Mouse (Mus musculus) bone marrow, adult 2 months (tissue): ENCODE data around the gene Zdhhc20. TPM values are rescaled to one million over a fixed set of nuclear protein-coding genes. Genes with fewer than 3 reads are reported as not detected.
A peak's percentile ranks its signal among the peaks of the same experiment; 100 is the strongest.
"Not testable (repeated sequence)": the region's sequence is repeated elsewhere in the genome, so short reads cannot be mapped to it uniquely, and the experiment has no call there.

Source experiments
- H3K27ac ChIP-seq: fragments of 200-500 bp; 2 replicates; pipeline ENCODE4 v1.5.1; 2012; ENCODE audit warnings: low read depth, mild to moderate bottlenecking, control low read depth, inconsistent platforms, low read length; ENCODE audit not compliant: control insufficient read depth, poor library complexity, insufficient read depth
- H3K4me1 ChIP-seq: fragments of 200-500 bp; 2 replicates; pipeline ENCODE4 v1.6.1; 2011; ENCODE audit warnings: low read length; ENCODE audit not compliant: control insufficient read depth, insufficient read depth
- H3K4me3 ChIP-seq: fragments of 200-500 bp; replicated peaks from 2 replicates; pipeline ENCODE3; 2011; ENCODE audit warnings: mild to moderate bottlenecking, low read depth, low read length, control low read depth; ENCODE audit not compliant: control insufficient read depth
- CTCF ChIP-seq: fragments of 200-500 bp; IDR thresholded peaks from 2 replicates; pipeline ENCODE4 v1.5.1; 2011; ENCODE audit warnings: low read length, control low read depth; ENCODE audit not compliant: control insufficient read depth, insufficient read depth
- POLR2A ChIP-seq: fragments of 200-500 bp; IDR thresholded peaks from 2 replicates; pipeline ENCODE4 v1.6.1; 2011; ENCODE audit warnings: low read depth, mild to moderate bottlenecking, control low read depth, low read length, borderline replicate concordance; ENCODE audit not compliant: control insufficient read depth
- WGBS: fragments of 180-500 bp; shearing (Covaris S2); methylation state at CpG from one replicate; pipeline ENCODE4 v1.1.7; 2018; 5-methylcytosine and 5-hydroxymethylcytosine counted together
- polyA plus RNA-seq: library from polyadenylated mRNA; stranded (reverse); fragments of >200 nt; gene quantifications from 2 replicates; pipeline ENCODE4 v1.2.4, GENCODE M21; 2011; ENCODE audit warnings: low replicate concordance; ENCODE audit not compliant: missing spikeins, insufficient read depth, insufficient read length

Zdhhc20 gene
- polyA plus RNA-seq, 1 experiment: 9.3 TPM

DNA sequence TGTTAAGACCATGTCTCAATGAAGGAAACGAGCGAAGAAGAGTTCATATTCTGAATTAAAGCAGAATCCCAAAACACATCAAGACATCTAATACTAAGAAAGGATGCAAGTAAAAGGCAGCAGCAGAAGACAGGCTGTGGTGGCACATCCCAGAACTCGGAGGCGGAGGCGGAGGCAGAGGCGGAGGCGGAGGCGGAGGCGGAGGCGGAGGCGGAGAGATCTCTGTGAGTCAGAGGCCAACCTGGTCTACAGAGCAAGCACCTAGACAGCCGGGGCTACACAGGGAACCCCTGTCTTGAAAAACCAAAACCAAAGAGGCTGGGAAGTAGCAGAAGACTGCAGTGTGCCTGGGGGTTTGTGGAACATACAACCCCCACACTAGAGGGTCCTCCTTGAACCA lies 6.8 kb upstream of the Zdhhc20 start:
- no peak for TF ChIP-seq POLR2A
- no peak for TF ChIP-seq CTCF
- Histone ChIP-seq H3K4me3 (no peak overlapping the region), H3K4me1 (no peaks in the 10 kb centered on the region), H3K27ac (no peak overlapping the region)
- 88% methylated on average over 12 of the region's 12 CpGs for WGBS

GRCm38 (mm10) chr14:57896088-57896871 lies 6.2 kb upstream of the Zdhhc20 start:
- 49% methylated on average over 8 of the region's 8 CpGs for WGBS
- H3K4me1 ChIP-seq, H3K27ac ChIP-seq, H3K4me3 ChIP-seq: not testable (repeated sequence)

DNA sequence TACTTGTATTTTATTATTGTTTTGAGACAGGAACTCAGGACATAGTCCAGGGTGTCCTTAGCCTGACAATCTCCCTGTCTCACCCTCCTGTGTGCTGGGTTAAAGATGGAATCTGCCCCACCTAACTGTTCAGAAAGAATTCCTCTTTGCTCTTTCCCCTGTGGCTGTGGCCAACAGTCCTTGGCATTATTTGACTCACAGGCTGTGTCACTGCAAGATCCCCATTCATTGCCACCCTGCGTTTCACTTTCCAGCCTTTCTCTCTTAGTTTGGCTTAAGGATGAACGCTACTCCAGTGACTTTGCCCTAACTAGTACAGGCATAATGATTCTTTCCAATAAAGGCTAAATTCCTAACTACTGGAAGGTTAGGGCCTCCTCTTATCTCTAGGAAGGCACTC lies 4.3 kb upstream of the Zdhhc20 start:
- TF ChIP-seq CTCF (no peak), POLR2A (no peak)
- WGBS: 90% methylated on average over 2 of the region's 2 CpGs
- no peaks in the 10 kb centered on the region for H3K4me1 ChIP-seq
- H3K4me3 ChIP-seq: no peak overlapping the region
- H3K27ac ChIP-seq: no peak overlapping the region

DNA sequence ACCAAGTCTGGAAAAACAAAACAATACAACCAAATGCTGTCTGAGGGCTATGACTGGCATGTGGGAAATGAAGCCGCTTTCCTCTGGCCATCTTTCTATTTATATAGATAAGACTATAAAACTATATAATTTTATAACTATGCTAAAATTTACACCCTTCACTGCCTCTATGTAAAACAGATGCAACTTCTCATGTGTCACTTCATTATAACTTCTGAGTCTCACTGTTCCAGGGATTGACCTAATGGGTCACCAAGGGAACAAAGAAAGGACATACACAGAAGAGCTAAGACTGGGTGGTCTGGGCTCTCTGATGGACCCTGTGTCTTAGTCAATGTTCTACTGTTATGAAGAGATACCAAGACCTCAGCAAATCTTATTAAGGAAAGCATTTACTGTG lies 2.9 kb upstream of the Zdhhc20 start:
- Histone ChIP-seq H3K27ac (no peak overlapping the region), H3K4me3 (no peak overlapping the region), H3K4me1 (peaks cover 1% of the 10 kb centered on the region; the same call in 1 of the 2 replicates)
- no peak for TF ChIP-seq POLR2A
- no peak for TF ChIP-seq CTCF
- 97% methylated on average over 1 of the region's 1 CpGs for WGBS

DNA sequence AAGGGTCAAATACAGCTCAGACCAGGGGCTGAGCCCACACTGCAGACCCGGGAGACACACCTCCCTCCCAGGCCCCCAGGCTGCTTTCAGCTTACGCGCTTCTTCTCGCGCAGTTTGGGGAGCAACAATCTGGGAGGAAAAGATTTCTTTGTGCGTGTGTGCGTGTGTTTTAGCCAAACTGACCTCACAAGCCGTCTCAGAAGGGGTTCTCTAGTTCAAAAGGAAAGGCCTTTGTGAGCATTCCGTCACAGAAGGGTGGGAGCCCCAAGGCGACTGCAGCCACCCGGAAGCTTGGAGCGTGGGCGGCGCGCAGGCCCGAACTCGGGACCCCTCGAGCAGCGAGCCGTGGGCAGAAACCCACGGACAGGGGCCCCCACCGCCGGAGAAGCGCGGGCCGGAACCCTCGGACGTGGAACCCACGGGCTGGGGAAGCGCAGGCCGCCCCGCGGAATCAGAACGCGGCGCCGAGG lies 500 bp downstream of the Zdhhc20 start:
- TF ChIP-seq POLR2A (no peak), CTCF (no peak)
- peaks cover 4% of the 10 kb centered on the region for H3K4me1 ChIP-seq
- WGBS: under 1% methylated on average over 37 of the region's 37 CpGs
- H3K4me3 ChIP-seq: peak overlapping the region; percentile 95
- H3K27ac ChIP-seq: peak overlapping the region; percentile 90

DNA sequence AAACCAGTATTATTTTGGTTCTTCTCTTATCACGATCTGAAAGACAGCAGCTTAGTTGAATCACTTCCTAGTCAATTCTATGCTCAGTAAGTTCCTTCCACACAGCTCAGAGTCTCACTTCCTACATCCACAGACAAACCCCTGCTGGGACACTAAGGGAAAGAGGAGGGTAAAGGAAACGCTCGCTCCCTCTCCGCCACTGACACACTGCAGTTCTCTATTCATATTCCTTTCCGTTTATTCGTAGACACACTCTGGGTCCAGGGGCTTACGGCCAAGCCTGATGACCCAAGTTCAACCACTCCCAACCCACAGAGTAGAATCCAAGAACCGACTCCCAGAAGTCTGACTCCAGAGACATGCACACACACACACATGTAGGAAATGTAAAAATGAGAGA lies 2.9 kb downstream of the Zdhhc20 start:
- H3K27ac ChIP-seq: no peak overlapping the region
- 21% methylated on average over 8 of the region's 8 CpGs for WGBS
- no peak for TF ChIP-seq CTCF
- TF ChIP-seq POLR2A: no peak
- H3K4me1 ChIP-seq: peaks cover 4% of the 10 kb centered on the region
- H3K4me3 ChIP-seq: no peak overlapping the region

- Histone ChIP-seq H3K4me3 (no peak overlapping the region), H3K27ac (no peak overlapping the region), H3K4me1 (peaks cover 4% of the 10 kb centered on the region)
- whole genome bisulfite sequencing: 15% methylated on average over 2 of the region's 2 CpGs
- TF ChIP-seq CTCF: no peak
- TF ChIP-seq POLR2A: no peak
Measured at GRCm38 (mm10) chr14:57886032-57886431, 4.0 kb downstream of the Zdhhc20 start.

GRCm38 (mm10) chr14:57883341-57883740 lies 6.7 kb downstream of the Zdhhc20 start:
- H3K4me1 ChIP-seq: peaks cover 4% of the 10 kb centered on the region
- no peak overlapping the region for H3K27ac ChIP-seq
- TF ChIP-seq POLR2A (no peak), CTCF (no peak)
- 93% methylated on average over 3 of the region's 3 CpGs for WGBS
- H3K4me3 ChIP-seq: no peak overlapping the region

DNA sequence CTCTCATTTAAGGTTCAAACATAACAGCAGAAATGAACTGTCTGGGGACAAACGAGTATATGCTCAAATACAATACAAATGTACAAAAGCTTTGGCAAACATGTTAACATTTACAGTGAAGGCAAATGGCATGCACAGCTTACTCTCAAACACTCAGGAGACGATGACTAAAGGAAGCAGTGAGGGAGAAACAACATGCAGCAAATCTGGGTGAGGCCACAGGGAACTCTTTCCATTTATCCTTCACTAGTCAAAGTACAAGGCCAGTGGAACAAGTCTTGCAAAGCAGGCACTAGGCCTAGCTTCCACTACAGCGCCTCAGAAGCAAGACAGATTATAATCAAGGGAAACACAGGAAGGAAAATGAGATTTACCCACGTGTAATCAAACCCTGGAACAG lies 7.4 kb downstream of the Zdhhc20 start:
- TF ChIP-seq POLR2A (no peak), CTCF (no peak)
- Histone ChIP-seq H3K4me1 (peaks cover 3% of the 10 kb centered on the region; the same call in 1 of the 2 replicates), H3K27ac (no peak overlapping the region), H3K4me3 (no peak overlapping the region)
- WGBS: 49% methylated on average over 4 of the region's 4 CpGs
